Mouse (Mus musculus): ENCODE results near the gene Ubxn7.

The Ubxn7 gene

DNA sequence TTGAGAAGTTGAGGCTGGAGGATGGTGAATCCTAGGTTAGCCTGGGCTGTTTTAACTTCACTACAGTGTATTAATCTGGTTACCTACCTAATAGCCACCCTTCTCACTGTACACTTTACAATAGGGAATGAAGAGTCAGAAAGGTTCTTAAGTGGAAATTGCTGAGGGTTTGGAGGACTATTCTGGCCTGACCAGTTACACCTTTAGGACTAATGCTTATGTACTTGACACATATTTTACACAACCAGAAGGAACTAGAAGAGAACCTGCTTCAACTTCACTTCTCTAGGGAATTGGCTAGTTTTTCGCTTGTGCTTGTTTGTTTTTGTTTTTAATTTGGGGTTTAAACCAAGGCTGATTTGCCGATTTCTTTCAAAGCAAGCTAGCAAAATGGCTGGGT lies 101.1 kb downstream of the Ubxn7 start:
- CTCF ChIA-PET: interaction anchor here (0.7 to 1.8 kb wide), 2 partner anchors 13 to 544 kb away, joined by 3 to 11 read pairs; no protein-coding TSS in a partner anchor

DNA sequence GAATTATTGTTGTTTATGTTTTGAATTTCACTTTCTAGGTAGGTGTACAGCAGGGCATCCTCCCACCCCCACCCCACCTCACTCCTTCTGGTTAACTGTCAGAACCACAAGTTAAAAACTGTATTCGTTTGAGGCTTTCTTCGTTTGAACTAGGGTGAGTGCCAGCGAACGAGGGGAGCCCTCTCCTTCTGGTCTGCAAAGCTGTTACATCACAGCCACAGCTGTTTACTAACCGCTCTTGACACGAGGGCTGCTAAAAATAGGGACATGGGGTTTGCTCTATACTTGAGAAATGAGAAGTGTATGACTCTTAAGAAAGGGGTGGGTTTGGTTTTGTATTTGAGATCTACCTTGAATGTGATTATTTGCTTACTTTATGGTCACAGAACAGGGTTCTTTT lies 102.0 kb downstream of the Ubxn7 start:
- CTCF ChIA-PET: interaction anchor here (1.8 kb wide), 1 partner anchor 12 kb away, joined by 11 read pairs; no protein-coding TSS in a partner anchor

DNA sequence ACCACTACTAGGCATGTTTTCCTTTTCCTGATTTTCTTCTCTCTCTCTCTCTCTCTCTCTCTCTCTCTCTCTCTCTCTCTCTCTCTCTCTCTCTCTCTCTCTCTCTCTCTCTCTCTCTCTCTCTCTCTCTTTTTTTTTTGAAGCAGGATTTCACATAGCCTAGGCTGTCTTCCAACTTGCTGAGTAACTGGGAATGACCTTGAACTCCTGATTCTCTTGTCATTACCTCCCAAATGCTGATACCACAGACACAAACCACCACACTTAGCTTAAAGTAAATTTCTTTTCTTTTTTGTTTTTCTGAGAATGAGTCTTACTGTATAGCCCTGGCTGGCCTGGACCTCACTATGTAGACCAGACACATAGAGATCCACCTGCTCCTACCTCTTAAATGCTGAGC lies 102.6 kb downstream of the Ubxn7 start:
- CTCF ChIA-PET: interaction anchor here (1.8 kb wide), 1 partner anchor 11 kb away, joined by 11 read pairs; no protein-coding TSS in a partner anchor

DNA sequence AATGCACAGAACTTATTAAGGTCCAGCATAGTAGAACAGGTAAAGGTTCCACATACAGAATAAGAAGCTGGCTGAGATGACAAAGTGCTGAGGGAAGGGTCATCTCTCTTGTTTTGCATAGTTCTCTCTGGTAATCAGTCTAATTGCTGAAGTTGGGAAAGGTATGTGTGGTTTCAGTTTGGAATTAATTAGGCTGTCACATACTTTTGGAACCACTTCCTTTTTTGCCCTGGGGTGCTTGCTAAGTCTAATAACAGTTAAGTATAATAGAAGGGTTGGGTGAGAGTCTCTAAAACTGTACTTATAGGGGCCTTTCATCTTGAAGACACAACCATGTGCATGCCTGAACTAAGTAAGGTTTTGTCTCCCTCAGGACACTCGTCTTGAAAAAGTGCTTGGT lies 104.6 kb downstream of the Ubxn7 start:
- CTCF ChIA-PET: no interaction called here

DNA sequence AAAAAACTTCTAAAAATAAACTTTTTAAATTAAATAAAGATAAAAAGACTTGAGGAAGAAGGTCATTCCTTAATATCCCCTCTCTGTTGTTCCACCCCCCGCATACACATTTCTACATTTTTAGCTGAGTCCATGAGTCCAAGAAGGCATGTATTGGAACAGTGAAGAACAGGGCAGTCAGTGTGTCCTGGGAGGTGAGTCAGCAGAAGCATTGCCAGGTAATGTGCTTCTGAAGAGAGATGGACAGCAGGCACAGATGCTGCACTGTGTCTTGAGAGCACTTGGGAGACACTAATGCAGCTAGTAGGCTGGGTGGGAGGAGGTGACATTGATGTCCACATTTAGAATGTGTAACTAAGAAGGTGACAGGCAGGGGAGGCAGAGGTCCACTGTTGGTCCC lies 105.2 kb downstream of the Ubxn7 start:
- CTCF ChIA-PET: no interaction called here

DNA sequence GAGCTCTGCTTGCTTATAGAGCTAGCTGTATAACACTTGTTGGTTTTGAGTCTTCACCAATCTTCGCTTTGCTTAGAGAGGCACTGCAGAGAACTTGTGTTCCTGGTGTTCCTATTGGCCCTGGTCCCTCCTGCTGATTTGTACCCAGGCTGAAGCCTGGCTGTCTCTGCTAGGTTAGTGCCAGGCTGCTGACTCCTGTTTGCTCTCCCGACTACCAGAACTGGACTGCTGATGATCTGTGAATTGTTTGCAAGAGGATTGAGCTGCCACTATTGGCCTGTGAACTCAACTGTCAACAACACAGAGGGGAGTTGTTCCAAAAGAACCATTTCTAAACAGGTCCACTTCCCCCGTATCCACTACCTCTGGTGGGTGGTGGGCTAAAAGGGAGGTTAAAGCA lies 109.4 kb downstream of the Ubxn7 start:
- CTCF ChIA-PET: no interaction called here

Measured in spleen, embryonic (tissue).